Mouse (Mus musculus): ENCODE data around the gene Hpse2.
A peak's percentile ranks its signal among the peaks of the same experiment; 100 is the strongest.

Gene Hpse2

GRCm38 (mm10) chr19:42767361-42767760, 620.8 kb downstream of the Hpse2 start:
- peak; percentile 57 for DNase-seq

- DNase-seq: no peak
These were observed 623.8 kb downstream of the Hpse2 start for GRCm38 (mm10) chr19:42764398-42764797.

- DNase-seq: no peak
These were observed 631.5 kb downstream of the Hpse2 start for GRCm38 (mm10) chr19:42756671-42757070.

GRCm38 (mm10) chr19:42755148-42755870, 632.8 kb downstream of the Hpse2 start:
- peak; percentile 71 for DNase-seq

- DNase-seq: peak; percentile 96
These were observed 634.8 kb downstream of the Hpse2 start for GRCm38 (mm10) chr19:42753141-42753917.

GRCm38 (mm10) chr19:42752363-42752931, 635.7 kb downstream of the Hpse2 start, which contains the start of gene Pyroxd2:
Gene Pyroxd2 (minus strand): TSS chr19:42752775.
- DNase-seq: peak; percentile 95

GRCm38 (mm10) chr19:42750196-42750595, 638.0 kb downstream of the Hpse2 start:
- DNase-seq: peak; percentile 92

- DNase-seq: no peak
These were observed 641.5 kb downstream of the Hpse2 start for GRCm38 (mm10) chr19:42746702-42747101.

GRCm38 (mm10) chr19:42745869-42746224, 642.3 kb downstream of the Hpse2 start:
- DNase-seq: no peak

GRCm38 (mm10) chr19:42745084-42745868, 642.9 kb downstream of the Hpse2 start:
- no peak for DNase-seq

GRCm38 (mm10) chr19:42744162-42744586, 644.0 kb downstream of the Hpse2 start:
- DNase-seq: peak; percentile 52

- DNase-seq: no peak
These were observed 644.9 kb downstream of the Hpse2 start for GRCm38 (mm10) chr19:42743261-42743660.

- DNase-seq: no peak
These were observed 646.3 kb downstream of the Hpse2 start for GRCm38 (mm10) chr19:42741884-42742283.

- DNase-seq: no peak
These were observed 647.8 kb downstream of the Hpse2 start for GRCm38 (mm10) chr19:42740163-42740899.

GRCm38 (mm10) chr19:42739734-42740133, 648.4 kb downstream of the Hpse2 start:
- DNase-seq: no peak

GRCm38 (mm10) chr19:42737753-42738152, 650.4 kb downstream of the Hpse2 start:
- DNase-seq: no peak

Measured in kidney, adult 9 months (tissue).